Mouse (Mus musculus) retina, adult 2 months (tissue): ENCODE data around the gene Heatr3.
"Not testable (repeated sequence)": the region's sequence is repeated elsewhere in the genome, so short reads cannot be mapped to it uniquely, and the experiment has no call there.

Experiments
- DNase-seq: peaks from one replicate; pipeline ENCODE4 v3.0.0-alpha.2; 2012; ENCODE audit warnings: low read depth, low spot score

Heatr3 gene

GRCm38 (mm10) chr8:88185716-88186115 lies 48.1 kb downstream of the Heatr3 start:
- no peak for DNase-seq

GRCm38 (mm10) chr8:88197328-88197727 lies 59.7 kb downstream of the Heatr3 start:
- DNase-seq: no peak

- no peak for DNase-seq
Measured at GRCm38 (mm10) chr8:88198551-88198944, 60.9 kb downstream of the Heatr3 start.

- peak; percentile 84 for DNase-seq
Measured at GRCm38 (mm10) chr8:88198945-88199571, 61.4 kb downstream of the Heatr3 start, which contains the start of gene Tent4b. Gene Tent4b (plus strand): TSS chr8:88199213.

GRCm38 (mm10) chr8:88199700-88200601 lies 62.3 kb downstream of the Heatr3 start:
- no peak for DNase-seq

GRCm38 (mm10) chr8:88200724-88201495 lies 63.3 kb downstream of the Heatr3 start:
- DNase-seq: no peak

- no peak for DNase-seq
Measured at GRCm38 (mm10) chr8:88201641-88202040, 64.0 kb downstream of the Heatr3 start.

GRCm38 (mm10) chr8:88206016-88206415 lies 68.4 kb downstream of the Heatr3 start:
- no peak for DNase-seq

- no peak for DNase-seq
Measured at GRCm38 (mm10) chr8:88207121-88207821, 69.6 kb downstream of the Heatr3 start.

- not testable (repeated sequence) for DNase-seq
Measured at GRCm38 (mm10) chr8:88209930-88210827, 72.5 kb downstream of the Heatr3 start.

- no peak for DNase-seq
Measured at GRCm38 (mm10) chr8:88221353-88221752, 83.7 kb downstream of the Heatr3 start.
